Mouse (Mus musculus): ENCODE measurements around the gene Nxpe3.
"Not testable (repeated sequence)": the region's sequence is repeated elsewhere in the genome, so short reads cannot be mapped to it uniquely, and the experiment has no call there.

Nxpe3 gene

DNA sequence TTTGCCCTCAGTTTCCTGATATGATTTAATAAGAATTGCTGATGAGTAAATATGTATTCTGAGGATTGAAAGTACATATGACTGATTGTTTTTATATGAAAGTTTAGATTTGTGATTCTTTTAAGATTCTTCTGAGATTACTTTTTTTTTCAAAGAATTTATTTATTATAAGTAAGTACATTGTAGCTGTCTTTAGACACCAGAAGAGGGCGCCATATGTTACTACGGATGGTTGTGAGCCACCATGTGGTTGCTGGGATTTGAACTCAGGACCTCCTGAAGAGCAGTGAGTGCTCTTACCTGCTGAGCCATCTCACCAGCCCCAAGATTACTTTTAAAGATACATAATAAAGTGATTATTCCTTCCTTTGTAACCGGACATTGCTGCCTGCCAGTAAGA lies 5.6 kb downstream of the Nxpe3 start:
- DNase-seq, result no peak

DNA sequence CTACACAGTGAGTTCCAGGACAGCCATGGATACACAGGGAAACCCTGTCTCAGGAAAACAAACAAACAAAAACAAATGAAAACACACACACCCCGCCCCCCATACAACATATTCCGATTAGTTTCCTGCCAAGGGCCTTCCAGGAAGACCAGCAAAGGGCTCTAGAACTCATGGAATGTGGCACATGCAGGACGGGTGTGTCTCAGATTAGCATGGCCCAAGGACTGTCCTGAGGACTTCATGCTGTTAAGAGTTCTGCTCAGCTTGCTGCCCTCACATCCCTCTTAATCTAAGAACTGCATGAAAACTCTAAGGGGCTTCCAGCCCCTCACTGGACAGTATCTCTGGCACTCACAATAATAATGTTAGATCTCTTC lies 6.5 kb downstream of the Nxpe3 start:
- DNase-seq, result no peak

- no peak for DNase-seq
Measured at GRCm38 (mm10) chr16:55887814-55888583, 7.1 kb downstream of the Nxpe3 start.

- DNase-seq, result no peak
Measured at GRCm38 (mm10) chr16:55884246-55884645, 10.8 kb downstream of the Nxpe3 start.

DNA sequence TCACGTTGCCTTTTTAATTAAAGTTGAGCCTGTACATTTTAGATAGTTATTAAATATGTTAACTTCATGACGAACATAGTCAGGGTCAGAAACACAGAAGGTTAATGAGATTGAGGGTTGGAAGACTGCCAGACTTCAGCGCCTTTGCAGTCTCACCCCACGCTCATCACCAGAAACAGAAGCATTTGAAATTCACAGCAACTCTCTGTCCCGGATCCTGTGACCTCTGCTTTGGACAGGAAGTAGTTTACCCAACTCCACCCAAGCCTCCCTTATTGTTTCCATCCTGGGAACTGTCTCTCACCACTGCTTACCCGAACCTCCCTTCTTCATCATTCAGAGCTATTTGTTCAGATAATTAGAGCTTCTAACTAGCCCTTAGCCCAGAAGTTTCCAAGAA lies 19.1 kb downstream of the Nxpe3 start:
- DNase-seq, result no peak

GRCm38 (mm10) chr16:55863832-55864231 lies 31.3 kb downstream of the Nxpe3 start:
- DNase-seq, result no peak

DNA sequence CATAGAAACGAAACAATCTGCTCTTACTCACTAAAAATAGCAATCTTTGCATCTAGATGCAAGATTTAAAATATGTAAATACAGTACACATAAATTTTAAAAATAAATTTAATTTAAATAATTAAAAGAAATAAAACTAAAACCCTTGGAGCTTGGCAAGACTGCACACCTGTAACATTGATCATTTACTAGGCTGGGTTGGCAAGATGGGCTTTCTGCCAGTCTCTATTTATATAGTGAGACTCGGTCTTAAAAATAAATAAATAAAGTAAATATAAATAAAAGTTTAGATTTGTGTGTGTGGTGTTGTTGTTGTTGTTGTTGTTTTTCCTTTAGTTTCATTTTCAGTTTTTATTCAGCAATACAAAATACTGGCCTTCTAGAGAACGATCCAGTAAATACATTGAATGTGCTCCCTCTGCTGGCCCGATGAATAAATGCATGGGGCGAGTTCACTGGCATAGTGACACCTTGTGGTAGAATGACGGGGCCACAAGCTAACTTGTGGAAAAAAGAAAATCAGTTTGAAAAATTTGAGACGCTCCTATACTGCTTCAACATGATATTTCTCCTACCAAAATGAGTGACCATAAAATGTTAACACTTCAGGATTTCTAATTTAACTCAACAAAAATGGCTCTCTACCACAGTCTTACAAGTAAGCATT lies 31.8 kb downstream of the Nxpe3 start:
- peak; percentile 69 to 74 for DNase-seq

GRCm38 (mm10) chr16:55861104-55861503 lies 34.0 kb downstream of the Nxpe3 start:
- DNase-seq, result no peak

GRCm38 (mm10) chr16:55859421-55859820 lies 35.7 kb downstream of the Nxpe3 start:
- DNase-seq, result not testable (repeated sequence)

DNA sequence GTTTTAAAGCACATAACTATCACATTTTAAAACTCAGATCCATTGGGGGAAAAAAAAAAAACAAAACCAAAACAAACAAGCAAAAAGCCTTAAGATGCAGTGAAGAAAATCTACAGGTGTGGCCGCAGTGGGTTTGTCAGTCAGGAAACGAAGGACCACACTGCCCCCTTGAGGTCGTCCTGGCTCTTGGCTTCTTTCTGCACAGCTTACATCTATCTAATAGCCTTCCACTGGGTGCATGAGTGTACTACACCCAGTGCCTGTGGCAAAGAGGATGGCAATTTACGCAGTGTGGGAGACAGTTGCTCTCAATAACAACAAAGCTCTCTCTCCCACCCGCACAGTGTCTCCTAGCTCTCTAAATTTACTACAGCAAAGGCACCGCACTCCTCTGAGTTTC lies 36.6 kb downstream of the Nxpe3 start:
- peak; percentile 67 to 70 for DNase-seq

DNA sequence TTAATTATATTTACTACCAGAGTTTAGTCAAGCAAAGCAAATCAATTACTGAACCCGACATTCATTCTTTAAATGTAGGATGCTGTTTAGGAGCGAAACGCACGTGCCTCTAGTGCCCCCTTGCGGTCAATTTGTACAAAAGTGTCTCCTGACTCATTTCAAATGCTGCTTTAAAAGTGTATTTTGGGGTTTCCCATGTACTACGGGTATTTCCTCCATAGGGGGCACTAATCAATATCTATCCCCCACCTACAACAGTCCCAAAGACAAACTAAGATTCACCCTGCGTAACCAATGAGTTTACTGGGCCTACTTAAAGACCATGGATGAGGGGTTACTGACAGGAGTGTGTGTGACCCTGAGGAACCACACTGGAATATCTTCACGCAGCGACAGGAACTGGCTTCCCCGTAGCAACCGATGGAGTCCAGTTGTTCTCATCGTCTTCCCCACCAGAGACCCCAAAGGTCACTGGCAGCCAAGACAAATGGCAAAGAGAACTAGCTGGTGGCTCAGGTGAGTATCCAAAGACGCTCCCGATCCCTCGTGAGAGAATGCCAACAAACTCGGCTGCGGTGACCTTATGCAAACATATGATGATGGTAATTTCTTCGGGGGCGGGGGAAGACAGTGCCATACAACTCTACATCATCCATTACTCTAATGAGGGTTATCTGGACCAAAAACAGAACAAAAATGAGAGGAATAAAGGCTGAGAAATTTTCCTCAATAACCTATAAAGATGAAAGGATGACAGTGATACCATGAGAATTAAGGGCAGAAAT lies 42.0 kb downstream of the Nxpe3 start:
- peak; percentile 80 for DNase-seq

GRCm38 (mm10) chr16:55852515-55852914 lies 42.6 kb downstream of the Nxpe3 start:
- DNase-seq, result no peak

DNA sequence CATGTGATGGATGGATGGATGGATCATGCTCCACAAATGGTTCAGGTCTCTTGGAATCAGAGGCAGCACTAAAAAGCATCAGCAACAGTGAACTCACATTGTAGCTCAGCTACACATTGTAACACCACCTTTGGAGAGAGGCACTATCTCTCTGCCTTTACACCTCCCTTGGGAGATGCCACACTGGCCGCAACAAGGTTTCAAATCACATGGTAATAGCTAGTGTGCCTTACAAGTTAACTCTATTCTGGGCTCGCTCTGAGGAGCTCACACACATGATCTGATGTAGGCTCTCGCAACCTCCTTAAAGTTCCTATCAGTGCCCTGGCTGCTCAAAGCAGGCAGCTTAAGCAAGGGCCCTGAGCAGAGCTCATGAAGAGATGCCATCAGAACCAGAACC lies 44.6 kb downstream of the Nxpe3 start:
- no peak for DNase-seq

DNA sequence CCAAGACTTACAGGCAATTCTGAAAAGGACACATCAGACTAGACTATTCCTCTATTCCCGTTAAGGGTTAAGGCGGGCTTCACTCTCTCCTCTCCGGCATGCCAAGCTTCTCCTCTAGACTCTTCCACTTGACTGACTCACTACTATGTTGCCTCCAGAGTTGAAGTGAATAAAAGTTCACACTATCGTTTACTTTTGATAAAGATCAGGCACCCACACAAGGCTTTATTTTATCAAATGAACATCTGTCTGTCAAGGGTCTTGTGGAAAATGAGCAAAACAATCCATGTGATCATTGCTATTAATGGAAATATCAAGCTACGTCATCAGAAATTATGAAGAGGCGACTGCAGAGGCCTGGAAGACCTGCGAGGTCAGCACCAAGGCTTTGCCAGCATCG lies 47.4 kb downstream of the Nxpe3 start:
- no peak for DNase-seq

- DNase-seq, result no peak
Measured at GRCm38 (mm10) chr16:55844847-55845246, 50.2 kb downstream of the Nxpe3 start.

- DNase-seq, result no peak
Measured at GRCm38 (mm10) chr16:55843919-55844318, 51.2 kb downstream of the Nxpe3 start.

DNA sequence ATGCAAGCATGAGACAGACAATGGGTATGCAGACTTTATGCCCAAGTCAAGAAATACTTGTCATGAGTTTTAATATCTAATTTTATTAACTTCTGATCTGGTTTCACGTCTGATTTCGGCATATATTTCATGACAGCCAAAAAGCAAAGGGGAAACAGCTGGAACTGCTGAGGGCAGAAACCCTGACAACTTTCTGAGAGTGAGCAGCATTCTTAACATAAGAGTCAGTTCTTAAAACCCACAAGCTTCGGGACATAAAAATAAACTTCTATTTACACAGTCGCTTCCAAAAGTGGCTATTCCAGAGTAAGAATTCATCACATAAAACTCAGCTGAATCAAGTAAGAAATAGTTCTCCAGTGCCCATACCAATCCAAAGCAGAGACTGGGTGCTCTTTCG lies 52.0 kb downstream of the Nxpe3 start:
- no peak for DNase-seq

- no peak for DNase-seq
Measured at GRCm38 (mm10) chr16:55841506-55841905, 53.6 kb downstream of the Nxpe3 start.

- DNase-seq, result peak; percentile 88 to 90
Measured at GRCm38 (mm10) chr16:55838510-55839474, 56.3 kb downstream of the Nxpe3 start, which contains the start of gene Nfkbiz. TSS of gene Nfkbiz (minus strand) at chr16:55838899.

GRCm38 (mm10) chr16:55838129-55838509 lies 57.0 kb downstream of the Nxpe3 start:
- no peak for DNase-seq

GRCm38 (mm10) chr16:55837653-55838052 lies 57.4 kb downstream of the Nxpe3 start:
- not testable (repeated sequence) for DNase-seq

GRCm38 (mm10) chr16:55837168-55837567 lies 57.9 kb downstream of the Nxpe3 start:
- DNase-seq, result no peak
